ENCODE assay signal across 9 mouse cellular contexts in the genomic region with DNA sequence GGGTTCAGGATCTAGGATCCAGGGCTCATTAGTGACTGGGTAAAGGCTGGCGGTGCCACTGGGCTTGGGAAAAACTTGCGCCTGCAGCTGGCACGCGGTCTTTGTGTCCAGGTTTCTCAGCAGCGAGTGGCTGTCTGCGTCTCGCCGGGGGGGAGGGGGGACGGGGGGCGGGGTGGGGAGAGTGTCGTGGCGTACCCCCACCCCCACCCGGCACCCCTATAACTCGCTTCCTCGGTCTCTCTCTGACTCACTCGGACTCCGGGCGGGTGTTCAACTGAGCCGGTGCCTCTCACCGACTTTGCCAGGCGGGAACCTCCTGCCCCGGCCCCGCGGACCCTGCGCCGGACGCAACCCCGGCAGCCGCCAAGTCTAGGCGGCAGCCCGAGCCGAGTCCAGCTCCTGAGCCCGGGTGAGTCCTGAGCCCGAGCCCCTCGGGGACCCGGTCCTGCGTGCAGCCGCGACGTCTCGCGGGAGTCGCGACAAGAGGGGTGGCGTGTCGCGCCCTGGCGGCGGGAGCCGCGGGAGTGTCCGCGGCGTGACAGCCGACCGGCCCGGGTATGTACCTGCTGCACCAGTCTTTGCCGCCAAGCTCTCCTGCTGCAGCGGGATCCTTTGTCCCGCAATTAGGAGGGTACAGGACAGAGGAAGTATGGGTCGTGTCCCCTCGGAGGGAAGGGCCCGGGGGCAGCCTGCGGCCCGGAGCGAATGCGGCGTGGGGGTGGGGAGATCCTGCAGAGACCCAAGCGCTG. TPM values are rescaled to one million over a fixed set of nuclear protein-coding genes. Genes with fewer than 3 reads are reported as not detected.
DNase-seq lines count a peak whose midpoint lies in the region; ATAC-seq and TF ChIP-seq lines count a peak whose summit lies in the region.
"Had no signal": no experiment of that assay in that cellular context is flagged by ENCODE, and none has a peak within 500 bp of the region (broad histone marks: within the 10 kb centered on the region; RNA-seq: fewer than 3 reads in every experiment).

No protein-coding gene starts in this region.

- no peak overlapping the region for H3K27ac ChIP-seq in heart, adult 2 months
- no peak overlapping the region for H3K27ac ChIP-seq in heart, postnatal 0 days (ENCODE audit: low read depth)
- H3K27ac ChIP-seq in liver, embryonic 16.5 days (ENCODE audit: low read length), result no peak overlapping the region

- WGBS in heart, adult 2 months, result 2% methylated on average over 66 of the region's 69 CpGs
- WGBS in heart, postnatal 0 days, result 1% methylated on average over 60 of the region's 69 CpGs
- 1% methylated on average over 67 of the region's 69 CpGs for WGBS in liver, embryonic 16.5 days (ENCODE audit: insufficient replicate concordance)

- no peak for TF ChIP-seq EP300 in heart, adult 2 months (IDR thresholded peaks at IDR 0.05; ENCODE audit: insufficient read depth, low read depth, low read length)
- no peak for TF ChIP-seq EP300 in heart, postnatal 0 days (IDR thresholded peaks at IDR 0.05; ENCODE audit: low read depth)

- H3K4me1 ChIP-seq in heart, adult 2 months (ENCODE audit: control insufficient read depth, insufficient read depth, low read length), result no peaks in the 10 kb centered on the region; the same call in 1 of the 2 replicates
- peaks cover 7% of the 10 kb centered on the region; the same call in 1 of the 2 replicates for H3K4me1 ChIP-seq in heart, postnatal 0 days (ENCODE audit: control insufficient read depth, insufficient read depth)
- no peaks in the 10 kb centered on the region; the same call in 1 of the 2 replicates for H3K4me1 ChIP-seq in liver, embryonic 16.5 days (ENCODE audit: control insufficient read depth, low read depth, low read length)

- TF ChIP-seq POLR2A in heart, adult 2 months (IDR thresholded peaks at IDR 0.05; ENCODE audit: insufficient read depth, low read depth, low read length), result no peak

- intact Hi-C loops in heart, adult 2 months (cut with DNase I), result no loop called here
- intact Hi-C loops in heart, postnatal 14 days (cut with DNase I), result loop anchor here (5.0 kb wide), 1 partner anchor 134 kb away; no protein-coding TSS in a partner anchor

- H3K9ac ChIP-seq in heart, adult 2 months (ENCODE audit: low read depth, low read length), result no peak overlapping the region; the same call in 1 of the 2 replicates
- no peak overlapping the region for H3K9ac ChIP-seq in heart, postnatal 0 days (replicated peaks; ENCODE audit: low read depth, low read length)
- H3K9ac ChIP-seq in liver, embryonic 16.5 days (ENCODE audit: low read depth, low read length), result no peak overlapping the region

- peak; percentile 20; the same call in 1 of the 2 replicates for TF ChIP-seq CTCF in heart, adult 2 months (IDR thresholded peaks at IDR 0.05)
- TF ChIP-seq CTCF in heart, postnatal 0 days (IDR thresholded peaks at IDR 0.05; ENCODE audit: low read depth), result no peak

- H3K9me3 ChIP-seq in heart, postnatal 0 days (replicated peaks; ENCODE audit: control insufficient read depth, low read length), result no peaks in the 10 kb centered on the region
- no peaks in the 10 kb centered on the region for H3K9me3 ChIP-seq in liver, embryonic 16.5 days (replicated peaks; ENCODE audit: control insufficient read depth, low read length)

- H3K27me3 ChIP-seq in heart, adult 2 months (ENCODE audit: control insufficient read depth, insufficient read depth, low read length), result peaks cover 16% of the 10 kb centered on the region
- peaks cover 74% of the 10 kb centered on the region for H3K27me3 ChIP-seq in heart, postnatal 0 days (ENCODE audit: control insufficient read depth, insufficient read depth, low read length)
- peaks cover 59% of the 10 kb centered on the region for H3K27me3 ChIP-seq in liver, embryonic 16.5 days (ENCODE audit: control insufficient read depth, insufficient read depth, low read depth, low read length)

- DNase-seq in heart, adult 2 months, result peak in 1 of 2 experiments; percentile 21
- DNase-seq in heart, postnatal 14 days, result no peak
- peak; percentile 31 for DNase-seq in thymus, postnatal 4 days
- no peak for DNase-seq in thymus, adult 18-20 months
- DNase-seq in heart, postnatal 0 days (ENCODE audit: low spot score), result no peak
- no peak for DNase-seq in urinary bladder, postnatal 10 days (ENCODE audit: low spot score)

- peak overlapping the region; percentile 68 for H3K4me2 ChIP-seq in heart, postnatal 0 days (ENCODE audit: low read depth, low read length)
- H3K4me2 ChIP-seq in liver, embryonic 16.5 days (ENCODE audit: low read depth, low read length), result peak overlapping the region; percentile 53

- ATAC-seq in heart, postnatal 0 days (ENCODE audit: insufficient read depth, low read depth), result no peak
- ATAC-seq in liver, embryonic 16.5 days (ENCODE audit: low read depth), result no peak
- no peak for ATAC-seq in megakaryocyte, adult 5-6 weeks (ENCODE audit: poor library complexity, severe bottlenecking)

- H3K4me3 ChIP-seq in heart, adult 2 months, result peak overlapping the region; percentile 30
- H3K4me3 ChIP-seq in heart, postnatal 0 days (ENCODE audit: low read depth, low read length), result peak overlapping the region; percentile 49
- H3K4me3 ChIP-seq in liver, embryonic 16.5 days (ENCODE audit: low read depth, low read length), result peak overlapping the region; percentile 48

- H3K36me3 ChIP-seq in heart, adult 2 months (ENCODE audit: control insufficient read depth, insufficient read depth, low read length), result no peaks in the 10 kb centered on the region
- H3K36me3 ChIP-seq in heart, postnatal 0 days (replicated peaks; ENCODE audit: control insufficient read depth, insufficient read depth, low read length), result no peaks in the 10 kb centered on the region
- no peaks in the 10 kb centered on the region for H3K36me3 ChIP-seq in liver, embryonic 16.5 days (ENCODE audit: control insufficient read depth, insufficient read depth)

- no peaks in the 10 kb centered on the region for H3K79me2 ChIP-seq in heart, adult 2 months (replicated peaks; ENCODE audit: control insufficient read depth, insufficient read depth, low read length)

RNA-seq across cellular contexts. Expression of gene Syt6, which starts 1.0 kb away (rescaled TPM):
- total RNA-seq in heart, adult 2 months (2021), result under 1 TPM in 1 of 2 experiments, not detected in 1; 0.05 TPM
- polyA plus RNA-seq in heart, adult 2 months (2012; rRNA removed), result not detected in 2 replicates
- not detected for total RNA-seq in heart, postnatal 14 days (2021)
- not detected in 2 replicates for total RNA-seq in heart, postnatal 0 days (2014; rRNA removed; ENCODE audit: low replicate concordance)
- not detected in 2 replicates for polyA plus RNA-seq in heart, postnatal 0 days (2015; fragmentation: Nextera tagmentation; extraction: Ambion mirVana)
- polyA plus RNA-seq in liver, embryonic 16.5 days (2015; fragmentation: Nextera tagmentation; extraction: Ambion mirVana), result 0.02 TPM in 1 of 2 replicates, not detected in the other
- total RNA-seq in megakaryocyte, adult 5-6 weeks (2015), result not detected in 2 replicates
- 0.20 TPM in 1 of 2 replicates, not detected in the other for total RNA-seq in megakaryocyte, adult 5-6 weeks (2017)
- total RNA-seq: CH12.LX had no signal
